Mouse (Mus musculus): ENCODE data around the gene Srd5a1.

DNA sequence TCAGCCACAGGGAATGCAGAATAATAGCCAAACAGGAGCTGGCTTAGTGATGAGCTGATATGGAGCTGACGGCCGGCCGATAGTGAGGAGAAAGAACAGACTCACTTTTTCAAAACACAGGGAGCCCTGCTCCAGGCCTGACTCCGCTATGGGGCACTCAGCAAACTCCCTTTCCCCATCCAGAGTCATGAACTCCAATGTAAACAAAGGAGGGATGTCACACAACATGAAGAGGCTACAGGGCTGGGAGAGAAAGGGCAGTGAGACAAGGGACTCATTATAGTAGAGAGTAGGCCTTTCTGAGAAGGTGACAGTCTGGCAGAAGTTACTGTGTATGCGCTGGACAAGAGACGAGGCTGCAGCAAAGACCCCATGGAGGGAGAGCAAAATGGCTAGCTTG, 23.0 kb downstream of the Srd5a1 start:
- TF ChIP-seq CTCF (IDR thresholded peaks at IDR 0.05; ENCODE audit: extremely low read depth, insufficient read length, insufficient replicate concordance, low read depth, low read length) (no peak), POLR2A (IDR thresholded peaks at IDR 0.05; ENCODE audit: low read depth, low read length) (no peak)

Measured in small intestine, adult 2 months (tissue).